Mouse (Mus musculus) megakaryocyte, embryonic 14.5 days (primary cell): ENCODE data around the gene Ostc.

Experiments used
- FLI1 ChIP-seq: IDR thresholded peaks from 2 replicates; pipeline ENCODE4 v1.6.1; 2012; ENCODE audit warnings: low read length, inconsistent platforms, mixed read lengths
- GATA1 ChIP-seq: IDR thresholded peaks from 3 replicates; pipeline ENCODE4 v1.6.1; 2012; ENCODE audit warnings: mixed read lengths, low read length, inconsistent platforms, borderline replicate concordance

DNA sequence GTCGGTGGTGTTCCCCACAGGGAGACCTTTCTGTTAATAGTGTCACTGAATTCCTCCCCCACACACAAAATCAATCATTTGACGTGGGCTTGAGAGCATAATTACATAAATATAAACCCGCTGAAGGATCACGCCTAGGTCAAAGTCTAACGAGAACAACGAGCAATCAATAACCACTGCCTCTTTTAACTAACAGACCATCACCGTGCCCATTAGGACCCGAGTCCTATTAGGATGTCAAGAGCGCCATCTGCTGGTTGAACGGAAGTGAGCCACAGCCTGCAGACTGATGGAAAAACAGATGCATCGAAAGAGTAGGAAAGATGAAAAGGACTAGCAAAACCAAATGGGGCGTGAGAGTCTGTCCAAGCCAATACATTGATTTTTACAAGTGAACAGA is 19.6 kb downstream of the Ostc start:
- TF ChIP-seq GATA1 (no peak), FLI1 (no peak)
